Mouse (Mus musculus): ENCODE measurements around the gene Ptger4.
"Not testable (repeated sequence)": the region's sequence is repeated elsewhere in the genome, so short reads cannot be mapped to it uniquely, and the experiment has no call there.

Gene Ptger4

DNA sequence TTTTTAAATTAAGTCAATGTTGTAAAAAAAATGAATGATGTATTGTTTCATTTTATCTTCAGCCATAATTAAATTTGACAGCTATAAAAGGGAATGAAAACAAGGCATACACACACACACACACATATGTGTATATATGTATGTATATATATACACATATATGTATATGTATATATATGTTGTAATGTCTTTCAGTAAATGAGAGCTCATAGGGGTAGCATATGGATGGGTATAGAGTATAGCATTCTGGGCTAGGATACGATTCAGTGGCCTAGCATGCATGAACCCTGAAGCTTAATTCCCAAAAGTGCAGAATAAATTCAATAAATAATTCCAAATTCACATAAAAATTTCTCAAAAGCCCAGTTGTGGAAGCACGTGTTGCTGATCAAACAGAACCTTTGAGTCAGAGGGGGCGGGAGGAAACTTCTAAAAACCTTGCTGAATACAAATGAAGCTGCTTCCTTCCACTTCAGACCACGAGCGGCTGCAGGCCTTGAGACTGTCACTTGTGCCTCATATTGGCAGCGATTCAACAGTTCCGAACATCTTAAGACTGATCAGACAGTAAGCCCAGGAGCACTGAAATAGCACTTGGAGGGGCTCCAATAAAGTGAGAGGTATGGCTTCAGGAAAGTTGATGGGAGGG, 6.9 kb downstream of the Ptger4 start:
- DNase-seq = no peak

DNA sequence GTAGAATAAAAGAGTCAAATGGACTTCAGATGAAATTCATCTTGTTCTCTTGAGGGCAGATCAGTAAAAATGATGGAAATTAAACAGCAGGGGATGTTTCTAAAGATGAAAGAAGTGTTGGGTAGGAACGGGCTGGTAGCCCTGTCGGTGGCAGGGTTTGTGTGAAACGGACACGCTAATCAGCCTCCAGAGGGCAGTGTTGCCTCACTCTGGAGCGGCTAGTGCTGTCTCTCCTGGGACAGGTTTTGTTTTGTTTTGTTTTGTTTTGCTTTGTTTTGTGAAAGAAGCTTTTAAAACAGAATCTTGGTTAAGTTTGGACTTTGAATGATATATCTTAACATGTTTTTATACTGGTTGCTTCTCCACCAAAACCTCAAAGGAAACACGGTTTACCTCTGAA, 7.4 kb downstream of the Ptger4 start:
- peak; percentile 45 to 73 for DNase-seq

DNA sequence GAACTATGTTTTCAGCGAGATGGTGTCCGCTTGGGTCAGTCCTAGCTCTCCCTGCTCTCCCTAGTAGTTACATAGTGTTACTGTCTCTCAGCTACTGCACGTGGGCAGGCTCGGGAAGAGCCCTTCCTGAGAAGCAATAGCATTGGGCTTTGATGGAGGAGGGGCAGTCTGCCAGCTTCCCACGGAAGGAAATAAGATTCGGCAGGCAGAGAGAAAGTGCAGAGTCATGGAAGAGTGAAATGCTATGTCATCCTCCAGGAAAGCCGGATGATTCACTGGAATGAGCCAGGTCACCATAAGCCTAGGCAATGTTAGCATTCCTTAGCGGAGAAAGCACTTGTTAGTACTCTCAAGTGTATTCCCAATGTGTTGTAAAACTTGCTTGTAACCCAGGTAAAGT, 8.5 kb downstream of the Ptger4 start:
- peak; percentile 22 to 33 for DNase-seq

- DNase-seq = no peak
These were observed 9.3 kb downstream of the Ptger4 start for GRCm38 (mm10) chr15:5234659-5235058.

GRCm38 (mm10) chr15:5230746-5231145, 13.2 kb downstream of the Ptger4 start:
- DNase-seq = not testable (repeated sequence)

- DNase-seq = no peak
These were observed 23.5 kb downstream of the Ptger4 start for GRCm38 (mm10) chr15:5220491-5220890.

DNA sequence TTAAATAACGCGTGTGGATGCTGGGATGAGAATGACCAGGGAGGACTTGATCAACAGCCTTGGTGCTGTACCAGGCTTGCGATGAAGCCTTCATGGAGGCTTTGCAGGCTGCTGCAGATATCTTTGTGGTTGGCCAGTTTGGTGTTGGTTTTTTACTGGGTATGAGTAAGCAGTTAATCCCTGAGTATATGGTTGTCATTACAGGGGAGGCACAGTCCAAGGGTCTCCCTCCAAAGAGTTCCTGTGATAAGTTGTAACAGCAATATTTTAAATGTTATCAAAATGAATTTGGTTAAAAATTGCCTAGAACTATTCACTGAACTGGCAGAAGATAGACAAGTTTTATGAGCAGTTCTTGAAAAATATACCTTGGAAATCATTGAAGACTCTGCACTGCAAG, 34.9 kb downstream of the Ptger4 start:
- no peak for DNase-seq

DNA sequence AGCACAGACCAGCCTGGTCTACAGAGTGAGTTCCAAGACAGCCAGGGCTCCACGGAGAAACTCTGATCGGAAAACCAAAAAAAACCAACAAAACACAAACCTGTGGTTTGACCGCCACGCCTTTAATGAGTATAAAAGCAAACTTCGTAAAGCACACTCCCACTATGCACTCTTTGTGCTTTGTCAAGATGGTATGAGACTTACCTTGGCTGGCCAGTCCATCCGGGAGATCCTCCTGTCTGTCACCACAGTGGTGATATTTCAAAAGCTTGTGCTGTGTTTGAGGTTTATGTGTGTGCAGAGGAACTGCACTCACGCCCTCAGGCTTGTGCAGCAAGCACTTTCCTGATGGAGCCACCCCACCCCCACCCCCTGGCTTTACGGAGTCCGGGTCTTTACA, 38.8 kb downstream of the Ptger4 start:
- no peak for DNase-seq

- DNase-seq = no peak
These were observed 47.3 kb downstream of the Ptger4 start for GRCm38 (mm10) chr15:5196691-5197090.

GRCm38 (mm10) chr15:5195987-5196514, 47.9 kb downstream of the Ptger4 start:
- peak; percentile 33 to 62 for DNase-seq

DNA sequence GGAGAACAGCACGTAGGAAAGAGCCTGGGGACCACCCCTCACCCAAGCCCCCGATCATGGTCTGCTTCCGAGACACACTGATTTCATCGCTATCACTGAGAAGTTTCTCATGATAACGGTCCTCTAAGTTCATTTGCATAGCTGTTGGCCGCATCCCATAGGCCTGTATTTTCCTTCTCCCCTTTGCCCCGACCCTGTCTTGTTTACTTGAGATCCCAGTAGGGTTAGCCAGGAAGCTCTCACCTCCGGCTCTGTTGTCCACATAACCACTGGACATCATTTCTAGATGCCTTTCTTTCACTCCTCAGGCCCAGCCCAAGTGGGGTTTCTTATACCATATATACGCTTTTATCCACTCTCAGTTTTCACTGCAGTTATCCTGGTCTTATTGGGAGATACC, 49.1 kb downstream of the Ptger4 start:
- peak in 1 of 2 experiments; percentile 24 for DNase-seq

DNA sequence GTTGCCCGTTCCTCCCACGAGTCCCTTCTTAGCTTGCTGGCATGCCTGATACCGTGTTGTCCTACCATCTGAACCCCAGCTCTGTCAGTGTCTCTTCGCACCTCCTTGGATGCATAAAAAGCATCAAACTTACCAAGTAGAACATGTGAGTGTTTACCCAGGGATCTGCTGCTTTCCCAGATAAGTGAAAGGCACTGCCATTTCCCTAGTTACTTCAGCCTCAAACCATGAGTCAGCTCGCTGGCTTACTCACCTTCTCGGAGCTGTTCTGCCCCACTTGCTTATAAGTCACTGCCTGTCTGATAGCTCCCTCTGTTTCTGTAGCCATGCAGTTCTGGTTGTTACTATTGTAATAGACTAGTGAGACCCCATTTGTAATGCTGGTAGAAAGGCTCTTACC, 49.5 kb downstream of the Ptger4 start:
- DNase-seq = no peak

GRCm38 (mm10) chr15:5193833-5194232, 50.2 kb downstream of the Ptger4 start:
- DNase-seq = peak in 1 of 2 experiments; percentile 31

DNA sequence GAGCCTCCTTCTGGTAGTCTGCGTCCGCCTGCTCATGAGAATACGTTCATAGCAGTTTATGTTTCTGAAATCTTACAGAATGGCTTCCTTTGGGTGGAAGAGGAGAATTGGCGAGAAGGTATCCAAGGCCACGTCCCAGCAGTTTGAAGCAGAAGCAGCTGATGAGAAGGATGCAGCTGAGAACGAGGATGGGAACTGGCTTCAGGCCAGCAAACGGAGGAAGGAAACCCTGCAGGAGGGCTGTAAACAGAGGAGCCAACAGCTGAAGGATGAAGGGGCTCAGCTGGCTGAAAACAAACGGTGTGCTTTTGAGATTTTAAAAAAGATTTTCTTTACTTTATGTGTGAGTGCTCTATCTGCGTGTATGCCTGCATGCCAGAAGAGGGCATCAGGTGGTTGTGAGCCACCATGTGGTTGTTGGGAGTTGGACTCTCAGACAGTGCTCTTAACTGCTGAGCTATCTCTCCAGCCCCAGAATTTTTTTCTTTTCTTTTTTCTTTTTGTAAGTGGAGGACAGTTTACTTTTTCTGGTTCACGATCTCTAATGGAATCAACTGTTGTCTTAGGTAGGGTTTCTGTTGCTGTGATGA, 54.4 kb downstream of the Ptger4 start:
- no peak for DNase-seq

DNA sequence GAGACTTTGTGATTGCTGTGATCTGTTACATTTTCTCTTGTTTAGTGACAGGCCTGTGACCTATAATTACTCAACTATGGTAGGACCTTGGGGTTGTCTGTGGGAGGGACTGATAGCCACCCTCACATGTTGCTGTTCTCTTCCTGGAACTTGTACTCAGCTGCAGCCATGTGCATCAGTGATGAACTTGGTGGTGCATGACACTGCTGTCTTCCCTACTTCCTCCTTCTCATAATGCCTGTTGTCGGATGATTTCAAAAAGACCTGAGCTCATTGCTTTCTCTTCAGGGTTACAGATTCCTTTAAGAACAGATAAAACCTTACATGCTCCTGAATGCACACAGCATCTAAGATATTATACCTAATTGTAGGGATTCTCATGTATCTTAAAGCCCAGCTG, 56.0 kb downstream of the Ptger4 start:
- DNase-seq = no peak

- no peak for DNase-seq
These were observed 56.9 kb downstream of the Ptger4 start for GRCm38 (mm10) chr15:5187116-5187515.

DNA sequence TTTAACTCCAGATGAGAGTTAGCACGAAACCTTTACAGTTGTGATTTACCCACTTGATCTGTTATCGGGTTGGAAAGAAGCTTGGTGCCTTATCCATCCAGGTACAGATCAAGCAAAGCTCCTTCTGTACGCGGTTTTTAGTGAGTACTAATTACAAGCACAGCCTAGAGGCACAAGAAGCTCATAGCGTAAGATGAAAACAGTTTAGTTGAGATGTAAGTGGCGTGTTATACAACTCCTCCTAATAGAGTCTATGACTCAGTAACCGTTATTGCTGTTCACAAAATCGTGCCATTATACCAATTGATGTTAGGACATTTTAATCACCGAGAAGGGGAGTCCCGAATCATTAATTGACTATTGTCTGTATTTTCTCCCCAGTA, 57.7 kb downstream of the Ptger4 start:
- no peak for DNase-seq

GRCm38 (mm10) chr15:5185366-5186292, 58.4 kb downstream of the Ptger4 start, which contains the start of gene Ttc33:
TSS of gene Ttc33 (plus strand) at chr15:5185525.
- peak; percentile 84 to 88 for DNase-seq

DNA sequence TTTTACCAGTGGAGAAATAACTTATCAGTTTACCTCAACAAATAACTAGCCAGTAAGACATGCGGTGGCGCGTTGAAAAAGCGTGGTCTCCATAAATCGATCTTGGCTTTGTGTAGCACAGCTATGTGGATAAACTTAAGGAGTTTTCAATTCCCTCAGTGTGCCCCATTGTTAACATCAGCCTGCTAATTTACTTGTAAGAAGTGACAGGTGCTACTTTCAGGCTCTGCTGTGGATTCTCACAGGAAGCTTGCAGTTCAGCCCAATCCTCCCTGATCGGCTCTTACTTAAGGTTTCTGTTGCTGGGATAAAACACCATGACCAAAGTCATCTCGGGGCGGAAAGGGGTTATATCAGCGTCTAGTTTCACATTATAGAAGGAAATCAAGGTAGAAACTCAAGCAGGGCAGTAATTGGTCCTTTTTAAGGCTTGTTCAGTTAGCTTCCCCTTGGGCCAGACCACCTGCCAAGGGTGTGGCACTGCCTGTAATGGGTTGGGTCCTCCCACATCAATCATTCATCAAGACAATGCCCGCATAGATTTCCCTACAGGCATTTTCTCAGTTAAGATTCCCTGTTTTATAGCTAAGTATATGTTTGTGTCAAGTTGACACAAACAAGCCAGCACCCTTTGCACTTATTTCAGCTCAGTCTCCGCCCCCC, 59.2 kb downstream of the Ptger4 start:
- DNase-seq = no peak

DNA sequence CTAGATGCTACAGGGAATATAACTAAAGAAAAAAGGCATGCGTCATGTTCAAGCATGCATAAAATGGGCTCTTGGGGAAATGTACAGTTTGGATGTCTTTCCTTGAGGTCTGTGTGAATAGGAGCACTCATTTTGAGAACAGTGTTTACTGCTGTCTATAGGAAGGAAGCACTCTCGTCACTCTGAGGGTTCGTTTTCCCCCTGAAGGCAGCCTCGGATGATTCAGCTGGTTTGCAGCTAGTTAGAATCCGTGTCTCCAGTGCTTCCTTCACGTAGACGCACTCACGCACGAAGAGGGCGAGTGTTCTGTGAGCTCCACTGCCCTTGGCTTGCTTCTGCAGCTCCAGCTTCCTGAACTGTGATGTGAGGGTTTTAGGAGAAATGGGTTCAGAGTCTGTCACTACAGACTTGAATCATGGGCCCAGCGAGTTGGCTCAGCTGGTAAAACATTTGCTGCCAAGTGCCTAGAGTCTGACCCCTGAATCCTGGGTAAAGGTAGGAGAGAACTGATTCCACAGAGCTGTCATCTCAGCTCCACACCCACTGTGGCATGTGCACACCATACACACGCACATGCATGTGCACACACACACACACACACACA, 70.7 kb downstream of the Ptger4 start:
- DNase-seq = peak; percentile 40 to 55

DNA sequence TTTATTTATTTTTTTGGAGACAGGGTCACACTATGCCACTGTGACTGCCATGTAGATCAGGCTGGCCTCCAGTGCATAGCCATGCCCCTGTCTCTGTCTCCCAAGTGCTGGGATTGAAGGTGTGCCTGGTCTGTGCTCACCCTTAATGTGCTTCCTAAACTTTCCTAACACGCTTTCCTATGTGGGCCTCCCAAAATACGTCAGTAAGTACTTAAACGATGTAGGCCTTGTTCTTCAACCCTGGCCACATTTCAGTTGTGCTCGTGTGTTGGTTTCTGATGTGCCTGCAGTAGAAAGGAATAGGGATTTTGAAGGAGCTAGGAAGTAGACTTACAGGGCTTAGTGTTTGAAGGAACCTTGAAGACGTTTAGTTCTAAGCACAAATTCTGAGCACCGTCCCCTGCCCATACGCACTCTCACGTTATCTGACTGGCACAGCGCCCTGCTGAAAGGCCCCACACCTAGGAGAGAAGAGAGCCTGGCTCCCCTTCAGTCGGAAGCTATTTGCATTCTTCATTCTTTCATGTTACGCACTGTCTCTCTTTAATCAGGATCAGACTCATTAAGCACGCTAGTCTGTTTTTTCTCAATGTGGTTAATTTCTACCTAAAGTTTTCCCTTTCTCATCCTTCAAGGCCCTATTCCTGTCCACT, 78.7 kb downstream of the Ptger4 start:
- no peak for DNase-seq

- DNase-seq = no peak
These were observed 85.2 kb downstream of the Ptger4 start for GRCm38 (mm10) chr15:5158827-5159226.

Measured in kidney, adult 8-10 months (tissue).